Mouse (Mus musculus): ENCODE data around the gene Hmg20b.

GRCm38 (mm10) chr10:81351678-81352291, 1.5 kb upstream of the Hmg20b start:
- no peak for TF ChIP-seq CTCF (IDR thresholded peaks at IDR 0.05; ENCODE audit: low read depth)
- TF ChIP-seq EP300 (IDR thresholded peaks at IDR 0.05; ENCODE audit: low read depth), result no peak

Data from heart, postnatal 0 days (tissue).